8 mouse cellular contexts compared by ENCODE assay signal in genomic region chr15:91017261-91018160, GRCm38 (mm10). TPM values are rescaled to one million over a fixed set of nuclear protein-coding genes. Genes with fewer than 3 reads are reported as not detected.
DNase-seq lines count a peak whose midpoint lies in the region; ATAC-seq lines count a peak whose summit lies in the region.

No protein-coding gene starts in this region.

- peak; percentile 50 to 52 for DNase-seq in cerebellum, postnatal 10 days
- no peak for DNase-seq in cerebellum, adult 9-10 months
- peak; percentile 29 for DNase-seq in R1 (ENCODE audit: low read depth, low spot score)
- DNase-seq in spleen, adult 18-20 months, result no peak
- DNase-seq in heart, postnatal 10 days, result no peak
- DNase-seq in T-cell, adult 2 months (ENCODE audit: low spot score), result no peak

- H3K4me1 ChIP-seq in forebrain, embryonic 16.5 days (replicated peaks; ENCODE audit: control insufficient read depth, insufficient read depth, low read length), result peaks cover 36% of the 10 kb centered on the region
- peaks cover 45% of the 10 kb centered on the region for H3K4me1 ChIP-seq in midbrain, embryonic 16.5 days (ENCODE audit: control insufficient read depth, insufficient read depth, low read length)

- H3K9me3 ChIP-seq in forebrain, embryonic 16.5 days (ENCODE audit: control insufficient read depth, low read length), result no peaks in the 10 kb centered on the region
- H3K9me3 ChIP-seq in midbrain, embryonic 16.5 days (replicated peaks; ENCODE audit: control insufficient read depth, low read length, poor library complexity, severe bottlenecking), result no peaks in the 10 kb centered on the region

- H3K27ac ChIP-seq in forebrain, embryonic 16.5 days (ENCODE audit: low read length), result peak overlapping the region; percentile 98
- peak overlapping the region; percentile 91 for H3K27ac ChIP-seq in midbrain, embryonic 16.5 days (ENCODE audit: low read length)

- H3K36me3 ChIP-seq in forebrain, embryonic 16.5 days (ENCODE audit: control insufficient read depth, insufficient read depth), result no peaks in the 10 kb centered on the region
- H3K36me3 ChIP-seq in midbrain, embryonic 16.5 days (ENCODE audit: control insufficient read depth, insufficient read depth, low read length), result no peaks in the 10 kb centered on the region

- intact Hi-C loops in heart, postnatal 10 days (cut with DNase I), result no loop called here

- no peaks in the 10 kb centered on the region for H3K27me3 ChIP-seq in forebrain, embryonic 16.5 days (replicated peaks; ENCODE audit: control insufficient read depth, insufficient read depth, low read length)
- H3K27me3 ChIP-seq in midbrain, embryonic 16.5 days (ENCODE audit: control insufficient read depth, insufficient read depth, low read depth, low read length), result no peaks in the 10 kb centered on the region

- 3% methylated on average over 23 of the region's 23 CpGs for whole genome bisulfite sequencing in forebrain, embryonic 16.5 days
- WGBS in midbrain, embryonic 16.5 days, result 5% methylated on average over 23 of the region's 23 CpGs

- H3K9ac ChIP-seq in forebrain, embryonic 16.5 days (replicated peaks; ENCODE audit: low read depth, low read length), result peak overlapping the region; percentile 76
- peak overlapping the region; percentile 63 for H3K9ac ChIP-seq in midbrain, embryonic 16.5 days (ENCODE audit: low read depth, low read length)

- peak overlapping the region; percentile 44 for H3K4me3 ChIP-seq in forebrain, embryonic 16.5 days (replicated peaks; ENCODE audit: low read length)
- H3K4me3 ChIP-seq in midbrain, embryonic 16.5 days (ENCODE audit: low read depth, low read length), result peak overlapping the region; percentile 28

- peak overlapping the region; percentile 72 for H3K4me2 ChIP-seq in forebrain, embryonic 16.5 days (ENCODE audit: low read length)
- H3K4me2 ChIP-seq in midbrain, embryonic 16.5 days (ENCODE audit: low read length), result peak overlapping the region; percentile 51

- peak; percentile 64 for ATAC-seq in forebrain, embryonic 16.5 days
- peak; percentile 65 for ATAC-seq in midbrain, embryonic 16.5 days

RNA-seq across cellular contexts. Expression of gene Kif21a, which starts 32.2 kb away (rescaled TPM):
- 49.0 and 53.7 TPM in 2 replicates for polyA plus RNA-seq in forebrain, embryonic 16.5 days (2015; fragmentation: Nextera tagmentation; extraction: Ambion mirVana)
- 44.7 and 54.7 TPM in 2 replicates for polyA plus RNA-seq in midbrain, embryonic 16.5 days (2015; fragmentation: Nextera tagmentation; extraction: Ambion mirVana)
- 1 to 10 TPM; 7.6 to 8.0 TPM for total RNA-seq in heart, postnatal 10 days (2021)

Comparison
In these comparisons a context has a peak if more than half of its experiments do, and no peak if none do; other contexts are left out.
1. DNase-seq: peak in cerebellum, postnatal 10 days (2 of 2) and R1 (single experiment); none in cerebellum, adult 9-10 months (single experiment), spleen, adult 18-20 months (0 of 2), heart, postnatal 10 days (0 of 2) and T-cell, adult 2 months (single experiment).